Mouse (Mus musculus) B cell, adult 2 months (primary cell): ENCODE data around the gene Epha4.

Experiments used
- DNase-seq, 2 experiments: peaks; one replicate each; pipeline ENCODE4 v3.0.0; 2022

Epha4 gene

GRCm38 (mm10) chr1:77391590-77391989 lies 123.3 kb downstream of the Epha4 start:
- DNase-seq: no peak

- DNase-seq: no peak
Observed at GRCm38 (mm10) chr1:77389069-77389468, 125.8 kb downstream of the Epha4 start.

- DNase-seq: no peak
Observed at GRCm38 (mm10) chr1:77388556-77388955, 126.3 kb downstream of the Epha4 start.

GRCm38 (mm10) chr1:77385613-77386012 lies 129.3 kb downstream of the Epha4 start:
- no peak for DNase-seq

GRCm38 (mm10) chr1:77383466-77383865 lies 131.4 kb downstream of the Epha4 start:
- no peak for DNase-seq

- DNase-seq: no peak
Observed at GRCm38 (mm10) chr1:77377550-77377980, 137.3 kb downstream of the Epha4 start.

GRCm38 (mm10) chr1:77374054-77374453 lies 140.8 kb downstream of the Epha4 start:
- DNase-seq: no peak

- no peak for DNase-seq
Observed at GRCm38 (mm10) chr1:77370921-77371320, 144.0 kb downstream of the Epha4 start.

GRCm38 (mm10) chr1:77369255-77369837 lies 145.5 kb downstream of the Epha4 start:
- no peak for DNase-seq

- no peak for DNase-seq
Observed at GRCm38 (mm10) chr1:77365850-77366249, 149.0 kb downstream of the Epha4 start.

- no peak for DNase-seq
Observed at GRCm38 (mm10) chr1:77364596-77364995, 150.3 kb downstream of the Epha4 start.

- no peak for DNase-seq
Observed at GRCm38 (mm10) chr1:77363848-77364247, 151.0 kb downstream of the Epha4 start.

- DNase-seq: no peak
Observed at GRCm38 (mm10) chr1:77346459-77346858, 168.4 kb downstream of the Epha4 start.

GRCm38 (mm10) chr1:77343792-77344191 lies 171.1 kb downstream of the Epha4 start:
- DNase-seq: no peak

GRCm38 (mm10) chr1:77339701-77340100 lies 175.2 kb downstream of the Epha4 start:
- DNase-seq: no peak

GRCm38 (mm10) chr1:77338346-77338745 lies 176.5 kb downstream of the Epha4 start:
- DNase-seq: no peak

GRCm38 (mm10) chr1:77336937-77337336 lies 178.0 kb downstream of the Epha4 start:
- DNase-seq: no peak

- DNase-seq: no peak
Observed at GRCm38 (mm10) chr1:77318597-77319127, 196.2 kb downstream of the Epha4 start.
